Mouse (Mus musculus): Measurements from ENCODE around the gene Gse1.

GRCm38 (mm10) chr8:120337627-120338026 lies 109.4 kb downstream of the Gse1 start:
- TF ChIP-seq CTCF (IDR thresholded peaks at IDR 0.05), result no peak
- no peak for TF ChIP-seq POLR2A (IDR thresholded peaks at IDR 0.05; ENCODE audit: insufficient read depth, low read depth, low read length)

Data from heart, adult 2 months (tissue).